Mouse (Mus musculus) kidney, postnatal 14 days (tissue): ENCODE measurements around the gene Pknox1.

Source experiments
- DNase-seq: peaks from one replicate; pipeline ENCODE4 v3.0.0; 2022; ENCODE audit warnings: mixed read lengths

Pknox1 gene

GRCm38 (mm10) chr17:31655366-31655765 is 90.8 kb downstream of the Pknox1 start:
- DNase-seq = peak; percentile 59

- no peak for DNase-seq
Observed at GRCm38 (mm10) chr17:31656682-31657081, 92.1 kb downstream of the Pknox1 start.
